Mouse (Mus musculus) heart, postnatal 0 days (tissue): Measurements from ENCODE around the gene Slain1. TPM values are rescaled to one million over a fixed set of nuclear protein-coding genes. Genes with fewer than 3 reads are reported as not detected.

ENCODE experiments used
- ATAC-seq: fragments of 200-750 bp; cut with Nextera tagmentation; 2 replicates; pipeline ENCODE4 v1.8.0; 2017; ENCODE audit warnings: low read depth, moderate number of reproducible peaks, moderate library complexity; ENCODE audit not compliant: insufficient read depth
- DNase-seq: peaks from one replicate; pipeline ENCODE4 v3.0.0-alpha.2; 2016; ENCODE audit warnings: low spot score
- H3K27ac ChIP-seq: fragments of 300-500 bp; sonication (generic); 2 replicates; pipeline ENCODE4 v1.5.1; 2014; ENCODE audit warnings: low read depth, mild to moderate bottlenecking
- H3K27me3 ChIP-seq: fragments of 300-500 bp; sonication (generic); 2 replicates; pipeline ENCODE4 v1.6.1; 2014; ENCODE audit warnings: low read length, mixed read lengths; ENCODE audit not compliant: control insufficient read depth, insufficient read depth
- H3K36me3 ChIP-seq: fragments of 300-500 bp; sonication (generic); replicated peaks from 2 replicates; pipeline ENCODE4 v1.6.1; 2014; ENCODE audit warnings: low read length, mixed read lengths; ENCODE audit not compliant: control insufficient read depth, insufficient read depth
- H3K4me1 ChIP-seq: fragments of 300-500 bp; sonication (generic); 2 replicates; pipeline ENCODE4 v1.6.1; 2014; ENCODE audit warnings: antibody characterized with exemption; ENCODE audit not compliant: control insufficient read depth, insufficient read depth
- H3K4me2 ChIP-seq: fragments of 300-500 bp; sonication (generic); 2 replicates; pipeline ENCODE4 v1.6.1; 2014; ENCODE audit warnings: low read depth, mild to moderate bottlenecking, low read length, moderate library complexity
- H3K4me3 ChIP-seq: fragments of 300-500 bp; sonication (generic); 2 replicates; pipeline ENCODE4 v1.5.1; 2014; ENCODE audit warnings: low read depth, low read length
- H3K9ac ChIP-seq: fragments of 300-500 bp; sonication (generic); replicated peaks from 2 replicates; pipeline ENCODE4 v1.6.1; 2014; ENCODE audit warnings: low read depth, low read length, mixed read lengths
- H3K9me3 ChIP-seq: fragments of 300-500 bp; sonication (generic); replicated peaks from 2 replicates; pipeline ENCODE4 v1.6.1; 2016; ENCODE audit warnings: low read length; ENCODE audit not compliant: control insufficient read depth
- CTCF ChIP-seq: IDR thresholded peaks from 2 replicates; pipeline ENCODE4 v1.5.1; 2016; ENCODE audit warnings: antibody characterized with exemption, control low read depth, low read depth
- EP300 ChIP-seq: IDR thresholded peaks from 2 replicates; pipeline ENCODE4 v1.6.1; 2016; ENCODE audit warnings: antibody characterized with exemption, low read depth
- WGBS: fragments of 180-500 bp; shearing (Covaris S2); extraction: QIAGEN DNeasy Blood & Tissue Kit; methylation state at CpG from one replicate; pipeline ENCODE4 v1.1.7; 2014; 5-methylcytosine and 5-hydroxymethylcytosine counted together
- polyA plus RNA-seq: library from polyadenylated mRNA; unstranded; fragments of >200 nt; fragmentation: Nextera tagmentation; extraction: Ambion mirVana; gene quantifications from 2 replicates; pipeline ENCODE4 v1.2.1, GENCODE M21; 2015
- total RNA-seq: library from RNA; depleted of rRNA; stranded (reverse); fragments of >200 nt; gene quantifications from 2 replicates; pipeline ENCODE4 v1.2.3, GENCODE M21; 2014; ENCODE audit warnings: low replicate concordance; rRNA removed

The Slain1 gene
- total RNA-seq = 1.9 TPM in 1 of 2 replicates, not detected in the other
- polyA plus RNA-seq = 0.16 and 0.21 TPM in 2 replicates

DNA sequence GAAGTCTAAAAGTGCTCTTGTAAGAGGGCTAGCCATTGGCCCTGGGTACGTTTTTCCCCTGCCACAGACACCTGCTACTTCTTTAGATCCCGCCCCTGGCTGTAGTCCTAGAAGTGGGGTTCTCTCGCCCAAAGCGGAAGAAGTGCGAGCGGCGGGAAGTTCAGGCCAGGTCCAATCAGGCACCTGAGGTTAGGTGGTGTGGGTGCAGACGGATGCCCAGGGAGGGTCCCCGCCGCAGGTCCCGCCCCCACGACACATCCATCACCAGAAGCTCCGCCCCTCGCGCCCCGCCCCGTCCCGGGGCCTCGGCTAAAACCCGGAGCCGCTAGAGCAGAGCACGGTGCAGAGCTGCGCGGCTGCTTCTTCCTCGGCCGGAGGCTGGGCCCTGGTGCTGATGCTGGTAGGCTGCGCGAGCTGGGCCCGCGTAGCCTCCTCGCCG is at the start of gene Slain1:
Slain1 (plus strand) TSS at position 333 of the 439 bp plus-strand sequence.
- H3K4me3 ChIP-seq = peak within 1 kb of the TSS; percentile 71
- WGBS = under 1% methylated on average over 31 of the region's 32 CpGs
- no peak for TF ChIP-seq EP300
- TF ChIP-seq CTCF = no peak
- peaks cover 40% of the 10 kb centered on the region for H3K27me3 ChIP-seq
- DNase-seq (peak; percentile 12), ATAC-seq (peak; percentile 78)
- H3K27ac ChIP-seq = no peak within 1 kb of the TSS
- H3K4me1 ChIP-seq = 0 out of 2 replicates have a peak, but pooled peaks cover 10% of the 10 kb centered on the region
- no peaks in the 10 kb centered on the region for H3K36me3 ChIP-seq
- peak within 1 kb of the TSS; percentile 100 for H3K4me2 ChIP-seq
- no peak within 1 kb of the TSS; the same call in 1 of the 2 replicates for H3K9ac ChIP-seq
- no peaks in the 10 kb centered on the region for H3K9me3 ChIP-seq

GRCm38 (mm10) chr14:103608063-103608462 is 42.0 kb upstream of the Slain1 start:
- no peak for DNase-seq

DNA sequence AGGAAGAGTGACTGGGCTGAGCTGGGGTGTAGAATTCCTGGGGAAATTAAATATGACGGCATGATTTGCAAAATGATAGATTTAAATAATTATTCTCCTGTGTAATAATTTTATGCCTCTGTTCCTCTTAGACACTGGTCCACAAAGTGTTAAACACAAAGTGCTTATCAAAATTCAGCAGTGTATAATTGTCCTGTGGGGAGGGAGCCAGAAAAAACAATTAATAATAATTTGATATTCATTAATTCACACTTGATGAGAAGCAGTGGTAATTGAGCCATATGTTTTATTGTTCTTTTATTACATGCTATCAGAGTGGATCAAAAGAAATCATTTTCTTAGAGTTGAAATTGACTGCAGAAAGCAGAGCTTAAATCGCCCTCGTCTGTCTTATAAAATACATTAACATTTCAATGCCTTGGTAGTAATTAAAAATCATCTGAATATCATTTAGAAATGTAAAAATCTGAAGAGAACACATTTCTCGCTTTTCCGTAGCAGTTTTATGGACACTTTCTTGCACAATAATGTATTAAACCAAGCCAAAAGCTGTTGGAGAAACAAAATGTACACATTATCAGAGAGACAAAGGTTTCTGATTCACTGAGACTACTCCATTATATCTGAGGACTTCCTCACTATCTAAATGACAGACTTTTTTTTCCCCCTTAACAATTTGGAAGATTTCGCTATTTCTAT is 36.3 kb upstream of the Slain1 start:
- H3K9ac ChIP-seq = no peak overlapping the region
- H3K9me3 ChIP-seq = no peaks in the 10 kb centered on the region
- ATAC-seq = no peak
- H3K4me2 ChIP-seq = no peak overlapping the region
- no peaks in the 10 kb centered on the region for H3K4me1 ChIP-seq
- no peak overlapping the region for H3K27ac ChIP-seq
- TF ChIP-seq EP300 (no peak), CTCF (no peak)
- DNase-seq = no peak
- WGBS = 84% methylated on average over 6 of the region's 6 CpGs
- H3K4me3 ChIP-seq = no peak overlapping the region
- H3K36me3 ChIP-seq = no peaks in the 10 kb centered on the region
- no peaks in the 10 kb centered on the region for H3K27me3 ChIP-seq

More at GRCm38 (mm10) chr14:103608063-103608462, 42.0 kb upstream of the Slain1 start:
- no peak for ATAC-seq
- no peak overlapping the region for H3K9ac ChIP-seq
- H3K4me3 ChIP-seq = no peak overlapping the region
- no peaks in the 10 kb centered on the region for H3K36me3 ChIP-seq
- WGBS = 81% methylated on average over 8 of the region's 8 CpGs
- no peak overlapping the region for H3K27ac ChIP-seq
- H3K4me1 ChIP-seq = no peaks in the 10 kb centered on the region
- no peaks in the 10 kb centered on the region for H3K27me3 ChIP-seq
- TF ChIP-seq CTCF (no peak), EP300 (no peak)
- H3K4me2 ChIP-seq = no peak overlapping the region
- H3K9me3 ChIP-seq = no peaks in the 10 kb centered on the region

GRCm38 (mm10) chr14:103614272-103614587 is 35.8 kb upstream of the Slain1 start:
- Histone ChIP-seq H3K4me1 (no peaks in the 10 kb centered on the region), H3K27me3 (no peaks in the 10 kb centered on the region), H3K36me3 (no peaks in the 10 kb centered on the region), H3K4me3 (no peak overlapping the region), H3K4me2 (no peak overlapping the region), H3K9me3 (no peaks in the 10 kb centered on the region), H3K9ac (no peak overlapping the region), H3K27ac (no peak overlapping the region)
- ATAC-seq (no peak), DNase-seq (no peak)
- WGBS = 86% methylated on average over 4 of the region's 4 CpGs
- no peak for TF ChIP-seq CTCF
- TF ChIP-seq EP300 = no peak

DNA sequence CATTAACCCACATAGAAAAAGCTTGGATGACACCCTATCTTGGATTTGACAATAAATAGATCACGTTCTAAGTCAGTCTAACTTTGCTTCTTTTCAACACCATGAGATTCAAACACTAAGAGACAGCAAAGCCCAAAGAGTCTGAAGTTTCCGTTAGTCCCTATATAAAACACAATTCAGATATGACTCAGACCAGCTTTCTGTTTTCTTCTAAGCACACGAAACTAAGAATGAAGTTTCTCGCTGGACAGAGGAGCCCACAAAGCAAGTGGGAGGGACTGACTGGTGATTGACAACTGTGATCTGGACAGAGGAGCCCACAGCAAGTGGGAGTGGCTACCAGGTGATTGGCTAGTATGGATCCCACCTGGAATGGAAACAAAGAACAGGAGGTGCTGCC is 30.3 kb upstream of the Slain1 start:
- H3K9me3 ChIP-seq = no peaks in the 10 kb centered on the region
- 79% methylated on average over 4 of the region's 4 CpGs for whole genome bisulfite sequencing
- H3K4me1 ChIP-seq = no peaks in the 10 kb centered on the region
- no peaks in the 10 kb centered on the region for H3K27me3 ChIP-seq
- no peaks in the 10 kb centered on the region for H3K36me3 ChIP-seq
- ATAC-seq (no peak), DNase-seq (no peak)
- TF ChIP-seq CTCF = no peak
- TF ChIP-seq EP300 = no peak
- H3K4me3 ChIP-seq = no peak overlapping the region
- H3K4me2 ChIP-seq = no peak overlapping the region
- H3K27ac ChIP-seq = no peak overlapping the region
- no peak overlapping the region for H3K9ac ChIP-seq

GRCm38 (mm10) chr14:103621207-103621606 is 28.8 kb upstream of the Slain1 start:
- no peaks in the 10 kb centered on the region for H3K9me3 ChIP-seq
- H3K4me2 ChIP-seq = no peak overlapping the region
- no peak overlapping the region for H3K4me3 ChIP-seq
- H3K27ac ChIP-seq = no peak overlapping the region
- no peaks in the 10 kb centered on the region for H3K4me1 ChIP-seq
- DNase-seq (no peak), ATAC-seq (no peak)
- no peak overlapping the region for H3K9ac ChIP-seq
- H3K36me3 ChIP-seq = no peaks in the 10 kb centered on the region
- no peaks in the 10 kb centered on the region for H3K27me3 ChIP-seq
- WGBS = 83% methylated on average over 2 of the region's 2 CpGs
- TF ChIP-seq EP300 (no peak), CTCF (no peak)
